Mouse (Mus musculus) embryonic facial prominence, embryonic 10.5 days (tissue): ENCODE results near the gene Zwilch. TPM values are rescaled to one million over a fixed set of nuclear protein-coding genes. Genes with fewer than 3 reads are reported as not detected.

Experiments
- polyA plus RNA-seq: library from polyadenylated mRNA; unstranded; fragments of >200 nt; fragmentation: Nextera tagmentation; extraction: Ambion mirVana; gene quantifications from 2 replicates; pipeline ENCODE4 v1.2.1, GENCODE M21; 2016

Gene Zwilch
- polyA plus RNA-seq, 1 experiment from 2014 or later = 43.7 TPM

Other genes with a start within 250 kb of the Zwilch start
- 7.2 and 7.3 TPM in 2 replicates for gene Smad6, start 151.0 kb downstream of the Zwilch start, polyA plus RNA-seq
- 0.11 TPM in 1 of 2 replicates, not detected in the other for gene Lctl, start 56.0 kb downstream of the Zwilch start, polyA plus RNA-seq
- gene Rpl4, start 271 bp upstream of the Zwilch start, polyA plus RNA-seq = 1,235 and 1,262 TPM in 2 replicates
- 29.0 and 31.8 TPM in 2 replicates for gene Snapc5, start 6.2 kb upstream of the Zwilch start, polyA plus RNA-seq
- gene Uchl4, start 62.1 kb upstream of the Zwilch start, polyA plus RNA-seq = 3.9 and 4.4 TPM in 2 replicates
- 82.6 and 89.3 TPM in 2 replicates for gene Map2k1, start 80.5 kb upstream of the Zwilch start, polyA plus RNA-seq
- gene Tipin, start 108.5 kb upstream of the Zwilch start, polyA plus RNA-seq = 269 and 272 TPM in 2 replicates
- 20.0 and 23.1 TPM in 2 replicates for gene Dis3l, start 168.2 kb upstream of the Zwilch start, polyA plus RNA-seq
- 0.96 and 1.6 TPM in 2 replicates for gene Megf11, start 212.5 kb upstream of the Zwilch start, polyA plus RNA-seq